Mouse (Mus musculus): ENCODE measurements around the gene Grin2b.

The Grin2b gene

DNA sequence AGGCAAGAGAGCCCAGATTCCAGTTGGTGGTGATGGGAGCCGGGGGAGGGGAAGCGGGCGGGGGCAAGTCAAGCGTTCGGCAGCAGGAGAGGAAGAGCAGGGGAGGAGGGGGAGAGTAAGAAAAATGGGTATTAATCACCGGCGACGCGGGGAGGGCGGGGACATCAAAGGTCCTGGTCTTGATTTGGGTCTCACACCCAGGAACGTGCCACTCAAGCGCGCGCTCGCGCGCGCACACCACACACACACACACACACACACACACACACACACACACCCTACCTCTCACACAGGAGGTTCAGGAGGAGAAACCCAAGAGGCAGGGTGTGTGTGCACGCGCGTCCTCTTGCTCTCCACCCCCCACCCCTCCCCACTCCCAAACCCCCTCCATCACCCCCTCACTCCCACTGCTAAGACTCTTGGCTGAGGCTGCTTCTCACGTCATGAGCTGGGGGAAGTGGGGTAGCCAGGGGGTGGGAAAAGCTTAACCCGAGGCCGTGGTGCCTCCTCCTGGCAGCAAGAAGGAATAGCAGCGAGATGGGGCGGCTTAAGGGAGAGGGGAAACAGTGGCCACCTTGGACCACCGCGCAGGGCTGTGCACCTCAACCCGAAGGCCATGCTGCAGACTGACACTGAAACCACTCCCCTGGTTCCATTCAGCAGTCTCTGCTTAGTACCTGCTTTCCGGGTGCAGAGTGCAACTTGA, at the start of gene Grin2b:
TSS of gene Grin2b (minus strand) at position 321 of the 706 bp plus-strand sequence.
- DNase-seq, result peak; percentile 7

- DNase-seq, result no peak
Measured at GRCm38 (mm10) chr6:136221894-136222293, 48.6 kb upstream of the Grin2b start.

GRCm38 (mm10) chr6:136210442-136210841, 37.1 kb upstream of the Grin2b start:
- DNase-seq, result no peak

DNA sequence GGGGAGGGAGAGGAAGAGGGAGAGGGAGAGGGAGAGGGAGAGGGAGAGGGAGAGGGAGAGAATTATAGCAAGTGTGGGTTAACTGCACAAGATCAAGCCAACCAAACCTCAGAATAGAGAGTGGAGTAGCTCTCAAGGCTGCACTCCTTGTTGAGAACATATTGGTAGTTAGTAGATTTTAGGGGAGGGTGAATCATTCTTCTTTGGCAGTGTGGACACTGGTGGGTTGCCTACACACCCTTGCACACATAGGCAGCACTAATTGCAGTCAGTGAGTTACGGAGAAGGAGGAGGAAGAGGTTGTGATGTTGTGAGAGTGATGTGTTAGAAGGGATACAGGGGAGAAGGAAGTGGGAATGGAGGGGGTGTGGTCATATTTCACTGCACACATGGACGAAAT, 26.5 kb upstream of the Grin2b start:
- no peak for DNase-seq

DNA sequence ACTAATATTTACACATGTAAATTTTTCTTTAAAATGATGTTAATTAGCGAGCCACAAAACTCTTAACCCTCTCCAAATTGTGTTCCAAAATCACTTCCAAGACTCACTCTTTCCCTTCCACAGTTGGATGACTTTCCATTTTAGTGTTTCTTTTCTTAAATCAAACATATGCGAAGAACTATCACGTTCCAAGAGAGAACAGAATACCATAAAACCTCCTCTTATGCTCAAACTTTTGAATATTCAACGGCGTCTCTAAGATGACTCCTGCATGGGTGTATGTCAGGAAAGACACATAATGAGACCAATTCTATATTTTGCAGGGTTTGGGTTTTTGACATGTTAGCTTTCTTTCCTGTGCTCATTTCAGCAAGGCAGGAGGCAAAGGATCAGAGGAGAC, 21.3 kb upstream of the Grin2b start:
- no peak for DNase-seq

- no peak for DNase-seq
Measured at GRCm38 (mm10) chr6:136178066-136178465, 4.8 kb upstream of the Grin2b start.

DNA sequence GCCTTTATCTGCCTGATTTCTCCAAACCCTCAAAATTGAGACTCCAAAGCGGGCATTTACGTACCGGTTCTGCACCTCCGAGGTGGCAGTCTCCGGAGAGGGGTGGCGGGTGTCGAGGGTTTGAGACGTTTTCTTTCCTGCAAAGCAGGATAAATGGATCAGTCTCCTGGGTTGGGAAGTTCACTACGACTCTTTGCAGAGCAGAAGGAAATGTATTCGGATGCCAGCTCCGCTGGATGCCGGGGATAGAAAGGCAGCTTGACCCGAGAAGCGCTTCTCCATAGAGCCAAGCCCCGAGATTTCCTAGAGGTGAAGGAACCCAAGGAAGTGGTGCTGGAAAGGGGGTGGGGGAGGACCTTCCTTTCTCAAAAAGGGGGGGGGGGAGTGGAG, 515 bp downstream of the Grin2b start:
- no peak for DNase-seq

DNA sequence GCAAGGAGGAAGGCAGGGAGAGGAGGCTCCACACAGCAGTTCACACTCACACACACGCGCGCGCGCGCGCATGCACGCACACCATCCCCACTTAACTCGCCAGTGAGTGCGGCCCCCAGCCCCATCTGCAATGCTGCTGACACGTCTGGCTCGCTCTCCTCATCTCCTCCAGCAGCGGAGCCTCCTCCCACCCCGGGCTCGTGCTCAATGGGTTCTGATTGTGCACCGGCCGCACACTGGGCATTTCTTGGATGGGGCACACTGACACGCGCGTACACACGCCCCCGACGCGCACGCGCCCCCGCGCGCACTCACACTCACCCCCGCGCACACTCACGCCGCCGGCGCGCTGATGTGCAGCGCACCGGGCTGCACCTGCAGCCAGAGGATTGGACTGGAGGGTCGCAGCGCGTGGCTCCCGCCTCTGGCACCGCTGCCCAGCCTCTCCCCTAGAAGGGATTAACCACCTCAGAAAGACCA, 1.1 kb downstream of the Grin2b start:
- DNase-seq, result no peak

DNA sequence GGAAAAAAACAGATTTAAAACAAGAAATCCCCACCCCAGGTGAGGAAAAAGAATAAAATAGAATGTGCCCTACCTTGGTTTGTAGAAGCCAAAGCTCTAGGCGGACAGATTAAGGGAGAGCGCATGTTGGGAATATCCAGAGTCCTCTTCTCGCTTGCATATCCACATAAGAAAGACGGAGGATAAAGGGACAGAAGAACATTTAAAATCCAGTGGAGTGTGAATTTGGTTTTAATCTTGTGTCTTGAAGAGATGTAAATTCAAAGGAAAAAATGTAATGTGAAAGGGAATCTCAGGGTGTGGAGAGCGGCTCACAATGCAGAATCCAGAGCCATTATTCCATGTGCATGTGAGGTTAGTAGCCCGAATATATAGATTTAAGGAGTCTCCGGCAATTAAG, 2.0 kb downstream of the Grin2b start:
- no peak for DNase-seq

DNA sequence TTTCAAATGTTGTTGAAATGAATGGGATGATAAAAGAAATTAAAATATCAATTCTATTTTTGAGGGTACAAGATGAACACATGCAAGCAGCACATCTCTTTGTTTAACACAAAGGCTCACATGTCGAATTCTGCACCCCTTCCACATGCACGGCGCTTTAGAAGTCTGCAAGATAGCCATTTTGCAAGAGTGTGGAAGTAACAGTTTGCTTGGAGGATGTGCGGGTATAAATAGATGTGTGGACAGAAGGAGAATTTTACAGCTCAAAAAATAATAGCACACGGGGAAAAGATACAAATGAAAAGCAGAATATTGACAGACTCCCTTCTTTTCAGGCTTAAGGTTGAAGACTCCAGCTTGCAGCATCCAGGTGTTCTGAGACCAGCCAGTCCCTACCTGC, 2.9 kb downstream of the Grin2b start:
- DNase-seq, result no peak

DNA sequence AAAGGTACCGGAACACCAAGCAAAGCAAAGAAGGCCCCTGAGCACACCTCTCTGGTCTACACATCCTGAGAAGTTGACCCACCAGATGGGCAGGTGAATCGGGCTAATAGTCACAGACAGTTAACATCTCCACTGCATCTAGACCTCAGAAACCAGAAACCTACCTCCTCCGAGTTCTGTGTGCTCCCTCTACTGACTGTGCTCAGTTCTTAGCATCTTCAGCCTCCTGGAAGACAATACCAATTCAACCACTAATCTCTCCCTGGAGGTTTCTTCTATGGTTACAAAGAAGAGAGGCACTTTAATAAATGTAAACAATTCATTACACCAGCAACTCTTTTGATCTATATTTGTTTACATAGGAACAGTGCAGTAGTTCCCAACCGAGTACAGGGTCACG, 6.0 kb downstream of the Grin2b start:
- DNase-seq, result no peak

DNA sequence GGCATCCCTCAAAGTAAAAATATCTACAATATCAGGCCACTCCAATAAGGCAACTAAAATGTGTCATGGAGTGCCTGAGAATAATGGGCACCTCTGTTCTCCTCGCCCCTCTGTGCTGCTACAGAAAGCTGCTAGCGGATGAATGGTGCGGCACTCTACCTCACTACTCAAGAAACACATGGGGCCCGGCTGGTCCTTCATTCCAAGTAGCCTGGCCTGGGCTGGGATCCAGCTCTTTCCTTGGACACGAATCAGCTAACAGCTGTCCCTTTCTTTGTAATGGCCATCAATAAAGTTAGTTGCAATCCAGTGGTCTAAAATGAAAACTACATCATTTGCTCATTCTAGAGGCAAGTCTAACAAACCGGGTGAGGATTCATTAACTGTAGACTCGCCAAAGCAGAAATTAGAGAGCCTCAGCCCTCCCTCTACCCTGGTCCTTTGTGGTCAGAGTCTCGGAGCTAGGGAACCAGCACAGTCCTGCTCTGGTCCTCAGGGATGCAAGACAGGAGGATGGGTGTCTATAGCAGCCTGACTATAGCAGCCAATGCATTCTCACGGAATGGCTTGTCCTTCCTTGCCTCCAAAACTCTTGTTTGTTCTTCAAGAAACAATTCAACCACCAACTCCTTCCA, 7.8 kb downstream of the Grin2b start:
- DNase-seq, result peak; percentile 61

DNA sequence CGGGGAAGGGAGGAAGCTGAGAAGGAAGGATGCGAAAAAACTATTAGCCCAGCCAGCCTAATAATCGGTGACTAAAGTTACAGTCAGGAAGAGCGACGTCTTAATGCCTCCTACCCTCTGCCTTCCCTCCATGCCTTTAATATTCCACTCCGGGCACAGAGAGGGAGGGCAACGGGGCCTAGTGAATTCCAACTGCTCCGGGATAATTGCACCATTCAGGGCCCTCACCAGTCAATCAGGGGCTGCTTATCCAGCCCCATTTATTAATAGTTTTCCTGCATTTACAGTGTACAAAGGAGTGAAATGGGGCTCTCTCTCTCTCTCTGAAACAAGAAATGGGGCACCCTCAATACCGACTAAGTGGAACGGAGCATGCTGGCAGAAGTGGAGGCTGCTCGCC, 11.2 kb downstream of the Grin2b start:
- no peak for DNase-seq

DNA sequence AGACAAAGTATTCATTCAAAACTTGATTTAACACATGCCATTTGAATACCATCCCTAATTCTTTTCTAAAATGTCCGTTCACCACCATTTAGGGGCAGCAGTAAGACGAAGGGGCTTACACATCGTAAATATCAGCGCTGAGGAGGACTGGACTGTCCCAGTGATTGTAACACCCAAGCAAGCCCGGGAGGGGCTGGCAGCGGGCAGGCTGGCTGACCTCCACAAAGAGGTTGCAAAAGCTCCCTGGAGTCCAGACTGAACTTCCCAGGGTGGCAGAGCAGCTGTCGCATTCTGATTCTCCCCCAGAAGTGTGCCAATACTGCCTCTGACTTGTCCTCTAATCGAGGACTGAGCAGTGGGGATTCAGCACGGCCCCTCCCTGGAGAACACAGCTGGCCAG, 19.9 kb downstream of the Grin2b start:
- DNase-seq, result no peak

DNA sequence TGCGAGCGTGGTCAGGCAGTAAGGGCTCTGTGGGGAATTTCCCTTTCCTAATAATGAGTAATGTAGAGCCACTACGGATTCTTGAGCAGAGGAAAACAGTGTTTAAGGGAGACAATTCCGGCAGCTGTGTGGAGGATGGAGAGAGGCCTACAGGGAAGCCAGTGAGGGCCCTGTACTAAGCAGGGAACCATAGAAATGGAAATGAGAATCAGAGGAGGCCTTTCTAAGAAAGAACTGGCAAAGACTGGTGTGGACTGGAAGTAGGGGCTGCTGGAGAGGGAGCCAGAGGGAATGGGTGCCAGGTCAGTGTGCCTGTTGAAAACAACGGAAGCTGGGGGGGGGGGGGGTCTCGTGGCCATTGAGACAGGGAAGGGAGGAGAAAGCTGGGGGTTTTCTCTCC, 23.2 kb downstream of the Grin2b start:
- no peak for DNase-seq

DNA sequence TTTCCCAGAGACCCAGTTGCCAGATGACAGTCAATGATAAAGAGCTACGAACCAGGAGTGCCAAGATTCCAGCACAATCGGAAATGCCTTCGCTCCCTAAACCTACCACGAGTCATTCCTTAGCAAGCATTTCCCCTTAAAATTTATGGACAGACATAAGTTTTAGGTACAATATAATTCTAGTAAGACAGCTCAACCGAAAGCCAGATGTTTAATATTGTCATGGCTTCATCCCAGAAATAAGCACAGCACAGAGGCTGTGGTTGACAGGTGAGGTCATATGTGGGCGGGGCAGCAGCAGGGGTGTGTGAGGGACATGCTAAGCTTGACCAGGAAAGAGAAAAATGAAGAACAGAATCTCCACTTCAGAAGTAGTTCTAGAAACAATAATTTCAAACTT, 33.3 kb downstream of the Grin2b start:
- no peak for DNase-seq

- peak; percentile 23 for DNase-seq
Measured at GRCm38 (mm10) chr6:136130456-136130855, 42.9 kb downstream of the Grin2b start.

GRCm38 (mm10) chr6:136122593-136122992, 50.7 kb downstream of the Grin2b start:
- DNase-seq, result no peak

DNA sequence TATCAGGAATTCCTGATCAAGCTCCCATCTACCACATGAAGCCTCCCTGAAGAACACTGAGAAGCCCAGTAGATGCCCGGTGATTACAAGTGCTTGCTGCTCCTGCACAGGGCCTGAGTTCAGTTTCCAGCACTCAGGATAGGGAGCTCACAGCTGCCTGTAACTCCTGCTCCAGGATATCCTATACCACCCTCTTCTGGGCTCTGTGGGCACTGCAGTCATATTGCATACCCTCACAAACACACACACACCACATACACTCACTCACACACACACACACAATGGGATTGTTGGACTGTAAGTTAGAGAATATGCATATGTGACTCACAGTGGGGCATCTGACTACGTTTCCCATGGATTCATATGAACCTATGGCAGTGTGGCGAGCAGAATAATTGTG, 55.9 kb downstream of the Grin2b start:
- DNase-seq, result no peak

- DNase-seq, result no peak
Measured at GRCm38 (mm10) chr6:136113639-136114410, 59.5 kb downstream of the Grin2b start.

DNA sequence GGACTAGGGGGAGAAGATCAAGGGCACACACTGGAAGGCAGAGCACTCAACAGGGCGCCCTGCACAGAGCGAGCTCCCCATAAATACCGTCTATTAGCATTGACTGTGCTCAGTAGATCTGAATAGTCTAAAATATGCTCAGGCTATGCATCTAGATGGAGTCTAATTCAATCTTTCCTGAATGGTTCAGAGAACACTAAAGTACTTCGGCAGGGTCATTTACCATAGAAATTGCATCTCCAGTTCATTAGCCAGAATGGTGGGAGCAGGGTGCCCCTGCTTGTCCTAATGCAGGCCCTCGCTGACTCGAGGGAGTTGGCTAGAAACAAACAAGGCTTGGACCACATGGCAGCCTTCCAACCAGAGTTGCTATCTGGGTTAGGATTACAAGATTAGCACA, 64.1 kb downstream of the Grin2b start:
- no peak for DNase-seq

GRCm38 (mm10) chr6:136108466-136108865, 64.8 kb downstream of the Grin2b start:
- DNase-seq, result no peak

DNA sequence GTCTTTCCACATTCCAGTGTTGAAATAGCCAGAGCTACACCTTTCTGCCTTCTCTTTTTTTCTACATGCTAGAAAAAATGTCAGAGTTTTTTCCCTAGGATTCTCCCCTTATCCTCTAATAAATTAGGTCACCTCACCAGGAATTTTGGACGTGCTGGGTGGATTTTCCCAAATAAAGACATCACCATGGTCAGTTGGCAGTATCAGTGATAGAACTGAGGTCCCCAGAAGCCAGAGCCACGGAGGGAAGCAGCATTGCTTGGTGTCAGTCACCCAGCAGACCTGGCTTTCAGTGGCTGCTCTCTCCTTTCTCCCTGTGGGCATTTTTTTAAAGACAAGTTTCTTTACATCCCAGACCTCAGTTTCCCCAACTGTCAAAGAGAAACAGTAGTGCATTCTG, 68.1 kb downstream of the Grin2b start:
- DNase-seq, result no peak

DNA sequence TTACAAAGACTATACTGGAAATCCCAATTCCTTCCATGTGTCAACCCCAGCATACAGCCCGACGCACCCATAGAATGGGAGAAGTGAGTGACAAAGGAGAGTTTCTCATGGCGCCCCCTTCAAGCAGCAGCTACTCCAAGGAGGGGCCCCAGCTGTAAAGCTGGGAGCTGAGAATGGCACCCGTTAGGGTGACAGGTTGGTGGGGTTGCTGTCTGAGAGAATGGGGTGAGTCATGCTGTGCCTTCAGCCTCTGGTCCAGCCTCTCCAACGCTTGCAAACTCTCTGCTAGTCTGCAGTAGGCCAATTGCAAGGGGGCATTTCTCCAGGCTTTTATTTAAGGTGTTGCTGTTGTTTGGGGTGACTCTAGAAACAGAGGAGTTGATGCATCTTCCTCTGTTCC, 73.1 kb downstream of the Grin2b start:
- DNase-seq, result no peak
